Mouse (Mus musculus) kidney, adult 2 months (tissue): ENCODE results near the gene Gli3. TPM values are rescaled to one million over a fixed set of nuclear protein-coding genes. Genes with fewer than 3 reads are reported as not detected.

Experiments
- DNase-seq: peaks from one replicate; pipeline ENCODE4 v3.0.0; 2021
- H3K27ac ChIP-seq: fragments of 200-500 bp; 2 replicates; pipeline ENCODE4 v1.5.1; 2012; ENCODE audit warnings: low read depth, low read length, control low read depth, inconsistent platforms; ENCODE audit not compliant: insufficient read depth
- H3K27me3 ChIP-seq: fragments of 200-500 bp; replicated peaks from 2 replicates; pipeline ENCODE4 v1.6.1; 2012; ENCODE audit warnings: mild to moderate bottlenecking, moderate library complexity, low read length, inconsistent platforms; ENCODE audit not compliant: control insufficient read depth, insufficient read depth
- H3K36me3 ChIP-seq: fragments of 200-500 bp; 2 replicates; pipeline ENCODE4 v1.6.1; 2012; ENCODE audit warnings: mild to moderate bottlenecking, moderate library complexity, low read length, inconsistent platforms; ENCODE audit not compliant: control insufficient read depth, insufficient read depth
- H3K4me1 ChIP-seq: fragments of 200-500 bp; 2 replicates; pipeline ENCODE4 v1.6.1; 2011; ENCODE audit warnings: low read length; ENCODE audit not compliant: control insufficient read depth, insufficient read depth
- H3K4me3 ChIP-seq: fragments of 200-500 bp; 2 replicates; pipeline ENCODE4 v1.5.1; 2011; ENCODE audit warnings: mild to moderate bottlenecking, low read depth, low read length, control low read depth; ENCODE audit not compliant: insufficient read depth
- CTCF ChIP-seq: fragments of 200-500 bp; conservative IDR thresholded peaks from 2 replicates; pipeline ENCODE4 v1.5.1; 2011; ENCODE audit warnings: low read depth, mild to moderate bottlenecking, control low read depth, low read length, moderate library complexity, mixed read lengths; ENCODE audit not compliant: insufficient read depth, insufficient read length
- POLR2A ChIP-seq: fragments of 200-500 bp; IDR thresholded peaks from one replicate; pipeline ENCODE4 v1.6.1; 2011; ENCODE audit warnings: low read depth, low read length, control low read depth
- WGBS: fragments of 180-500 bp; shearing (Covaris S2); methylation state at CpG from one replicate; pipeline ENCODE4 v1.1.7; 2018; 5-methylcytosine and 5-hydroxymethylcytosine counted together
- polyA plus RNA-seq: library from polyadenylated mRNA; depleted of rRNA; stranded (reverse); fragments of >200 nt; gene quantifications from 2 replicates; pipeline ENCODE4 v1.2.3, GENCODE M21; 2012

Gli3 gene
- polyA plus RNA-seq, 1 experiment, result 0.99 TPM

- no peaks in the 10 kb centered on the region for H3K36me3 ChIP-seq
- no peak overlapping the region for H3K27ac ChIP-seq
- WGBS, result 85% methylated on average over 4 of the region's 4 CpGs
- no peaks in the 10 kb centered on the region for H3K4me1 ChIP-seq
- no peak overlapping the region for H3K4me3 ChIP-seq
- TF ChIP-seq POLR2A (no peak), CTCF (no peak)
- DNase-seq, result no peak
- no peaks in the 10 kb centered on the region for H3K27me3 ChIP-seq
Measured at GRCm38 (mm10) chr13:15495820-15496219, 32.8 kb downstream of the Gli3 start.

- Histone ChIP-seq H3K4me3 (no peak overlapping the region), H3K27me3 (no peaks in the 10 kb centered on the region), H3K36me3 (no peaks in the 10 kb centered on the region), H3K27ac (no peak overlapping the region), H3K4me1 (no peaks in the 10 kb centered on the region)
- 75% methylated on average over 4 of the region's 4 CpGs for WGBS
- no peak for DNase-seq
- TF ChIP-seq POLR2A, result no peak
- no peak for TF ChIP-seq CTCF
Measured at GRCm38 (mm10) chr13:15498338-15498737, 35.3 kb downstream of the Gli3 start.

- H3K36me3 ChIP-seq, result no peaks in the 10 kb centered on the region
- H3K27ac ChIP-seq, result no peak overlapping the region
- H3K4me1 ChIP-seq, result no peaks in the 10 kb centered on the region
- TF ChIP-seq CTCF (no peak), POLR2A (no peak)
- no peaks in the 10 kb centered on the region for H3K27me3 ChIP-seq
- no peak for DNase-seq
- H3K4me3 ChIP-seq, result no peak overlapping the region
Measured at GRCm38 (mm10) chr13:15510925-15511324, 47.9 kb downstream of the Gli3 start.

DNA sequence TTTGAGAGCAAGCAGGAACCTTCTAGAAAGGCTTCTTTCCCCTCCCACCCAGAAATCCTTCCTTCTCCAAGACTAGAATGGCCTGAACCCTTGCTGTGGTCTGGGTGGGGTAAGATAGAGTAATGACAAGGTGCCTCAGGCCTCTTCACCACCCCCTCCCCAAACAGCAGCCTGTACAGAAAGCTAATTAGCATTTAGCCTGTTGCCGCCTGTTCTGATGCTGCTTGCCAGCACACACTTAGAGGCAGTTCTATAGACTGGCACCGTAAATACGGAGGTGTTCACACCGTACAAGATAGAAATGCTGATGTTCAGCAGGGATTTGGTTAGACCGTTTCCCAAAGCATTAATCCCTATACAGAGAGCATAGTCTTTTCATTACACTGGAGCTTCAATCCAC is 50.1 kb downstream of the Gli3 start:
- Histone ChIP-seq H3K36me3 (no peaks in the 10 kb centered on the region), H3K27me3 (no peaks in the 10 kb centered on the region), H3K27ac (no peak overlapping the region), H3K4me3 (no peak overlapping the region), H3K4me1 (no peaks in the 10 kb centered on the region)
- no peak for TF ChIP-seq CTCF
- TF ChIP-seq POLR2A, result no peak
- WGBS, result 88% methylated on average over 5 of the region's 5 CpGs
- DNase-seq, result no peak

DNA sequence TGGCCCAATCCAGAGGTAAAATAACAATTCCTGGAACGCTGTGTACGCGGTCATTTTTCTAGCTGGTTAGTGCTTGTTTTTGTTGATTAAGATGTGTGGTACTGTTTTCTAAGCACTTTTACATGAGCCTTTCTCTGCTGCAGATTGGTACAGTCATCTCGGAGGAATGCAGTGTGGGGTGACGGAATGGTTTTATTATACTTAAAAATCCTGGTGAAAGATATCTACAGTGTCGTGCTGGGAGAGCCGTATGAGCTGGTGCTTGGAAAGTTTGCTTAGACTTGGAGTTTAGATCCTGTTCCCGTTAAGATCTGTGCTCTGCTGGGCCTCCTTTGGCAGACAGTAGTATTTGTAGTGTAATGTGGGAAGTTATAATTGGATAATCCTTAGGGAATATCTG is 51.0 kb downstream of the Gli3 start:
- TF ChIP-seq CTCF, result no peak
- no peak for TF ChIP-seq POLR2A

DNA sequence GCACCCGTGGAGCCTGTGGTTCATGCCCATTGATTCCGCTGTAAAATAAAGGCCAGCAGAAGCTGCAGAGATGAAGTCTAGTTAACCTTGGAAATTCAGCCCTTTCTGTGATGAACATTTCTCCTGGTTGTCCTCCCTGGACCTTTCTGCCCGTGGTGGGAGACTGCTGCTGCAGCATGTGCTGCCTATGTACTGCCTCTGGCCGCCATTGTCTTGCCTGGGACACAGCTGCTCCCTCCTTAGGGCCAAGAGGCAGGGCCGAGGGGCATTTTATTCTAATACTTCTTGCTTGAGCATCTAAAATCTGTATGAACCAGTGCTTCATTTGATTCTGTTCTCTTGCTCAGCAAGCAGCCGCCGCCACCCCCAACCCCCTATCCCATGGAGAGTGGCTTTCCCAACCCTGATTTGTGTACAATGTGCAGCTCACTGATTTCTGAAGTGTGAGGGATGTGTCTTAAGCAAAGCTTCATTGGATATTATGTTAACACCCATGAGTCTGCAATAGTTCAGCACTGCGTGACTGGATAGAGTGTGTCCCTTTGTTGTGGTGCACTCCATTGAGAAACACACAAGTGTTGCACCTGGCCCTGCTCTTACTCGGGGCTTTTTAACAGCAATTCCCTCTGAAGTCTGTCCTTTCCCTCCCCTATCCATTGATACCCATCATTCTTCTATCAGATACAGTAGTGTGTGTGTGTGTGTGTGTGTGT is 54.2 kb downstream of the Gli3 start:
- no peaks in the 10 kb centered on the region for H3K27me3 ChIP-seq
- no peak overlapping the region for H3K27ac ChIP-seq
- H3K4me1 ChIP-seq, result no peaks in the 10 kb centered on the region
- H3K36me3 ChIP-seq, result no peaks in the 10 kb centered on the region
- 87% methylated on average over 9 of the region's 9 CpGs for WGBS
- TF ChIP-seq POLR2A (no peak), CTCF (no peak)
- H3K4me3 ChIP-seq, result no peak overlapping the region
- DNase-seq, result no peak

More for the DNA sequence above, 51.0 kb downstream of the Gli3 start:
- 65% methylated on average over 8 of the region's 8 CpGs for WGBS
- DNase-seq, result no peak
- H3K4me3 ChIP-seq, result no peak overlapping the region
- H3K4me1 ChIP-seq, result no peaks in the 10 kb centered on the region
- H3K27ac ChIP-seq, result no peak overlapping the region
- H3K36me3 ChIP-seq, result no peaks in the 10 kb centered on the region
- H3K27me3 ChIP-seq, result no peaks in the 10 kb centered on the region

- WGBS, result 72% methylated on average over 2 of the region's 2 CpGs
- TF ChIP-seq POLR2A (no peak), CTCF (no peak)
- no peaks in the 10 kb centered on the region for H3K27me3 ChIP-seq
Measured at GRCm38 (mm10) chr13:15520353-15520752, 57.3 kb downstream of the Gli3 start.

More at GRCm38 (mm10) chr13:15520353-15520752, 57.3 kb downstream of the Gli3 start:
- Histone ChIP-seq H3K4me3 (no peak overlapping the region), H3K27ac (no peak overlapping the region), H3K36me3 (no peaks in the 10 kb centered on the region), H3K4me1 (no peaks in the 10 kb centered on the region)
- no peak for DNase-seq
